Mouse (Mus musculus) embryonic facial prominence, embryonic 15.5 days (tissue): ENCODE results near the gene Myrfl. TPM values are rescaled to one million over a fixed set of nuclear protein-coding genes. Genes with fewer than 3 reads are reported as not detected.

Experiments used
- ATAC-seq: fragments of 200-750 bp; cut with Nextera tagmentation; 2 replicates; pipeline ENCODE4 v1.8.0; 2017; ENCODE audit warnings: low read depth, moderate TSS enrichment; ENCODE audit not compliant: insufficient number of reproducible peaks, low FRiP score, low TSS enrichment
- H3K27ac ChIP-seq: fragments of 300-500 bp; sonication (generic); replicated peaks from 2 replicates; pipeline ENCODE4 v1.5.1; 2015; ENCODE audit warnings: mild to moderate bottlenecking, inconsistent platforms
- H3K27me3 ChIP-seq: fragments of 300-500 bp; sonication (generic); 2 replicates; pipeline ENCODE4 v1.6.1; 2015; ENCODE audit warnings: inconsistent platforms
- H3K36me3 ChIP-seq: fragments of 300-500 bp; sonication (generic); 2 replicates; pipeline ENCODE4 v1.6.1; 2015; ENCODE audit warnings: mild to moderate bottlenecking, inconsistent platforms
- H3K4me1 ChIP-seq: fragments of 300-500 bp; sonication (generic); 2 replicates; pipeline ENCODE4 v1.6.1; 2015; ENCODE audit warnings: inconsistent platforms
- H3K4me2 ChIP-seq: fragments of 300-500 bp; sonication (generic); replicated peaks from 2 replicates; pipeline ENCODE4 v1.6.1; 2015; ENCODE audit warnings: mild to moderate bottlenecking, inconsistent platforms
- H3K4me3 ChIP-seq: fragments of 300-500 bp; sonication (generic); replicated peaks from 2 replicates; pipeline ENCODE4 v1.5.1; 2015; ENCODE audit warnings: mild to moderate bottlenecking, inconsistent platforms
- H3K9ac ChIP-seq: fragments of 300-500 bp; sonication (generic); 2 replicates; pipeline ENCODE4 v1.6.1; 2015; ENCODE audit warnings: inconsistent platforms
- H3K9me3 ChIP-seq: fragments of 300-500 bp; sonication (generic); replicated peaks from 2 replicates; pipeline ENCODE4 v1.6.1; 2016; ENCODE audit warnings: inconsistent platforms
- WGBS: fragments of 180-500 bp; shearing (Covaris S2); methylation state at CpG from one replicate; pipeline ENCODE4 v1.1.7; 2015; 5-methylcytosine and 5-hydroxymethylcytosine counted together
- polyA plus RNA-seq: library from polyadenylated mRNA; unstranded; fragments of >200 nt; fragmentation: Nextera tagmentation; extraction: Ambion mirVana; gene quantifications from 2 replicates; pipeline ENCODE4 v1.2.1, GENCODE M21; 2015

Myrfl gene
- 0.12 and 0.24 TPM in 2 replicates for polyA plus RNA-seq

GRCm38 (mm10) chr10:116896336-116897177 is at the start of gene Myrfl:
Gene Myrfl, minus strand, starts transcription at chr10:116896919.
- H3K4me2 ChIP-seq: no peak within 1 kb of the TSS
- 83% methylated on average over 17 of the region's 17 CpGs for WGBS
- no peaks in the 10 kb centered on the region for H3K27me3 ChIP-seq
- no peak within 1 kb of the TSS for H3K27ac ChIP-seq
- no peak for ATAC-seq
- H3K9me3 ChIP-seq: no peaks in the 10 kb centered on the region
- no peak within 1 kb of the TSS for H3K4me3 ChIP-seq
- no peaks in the 10 kb centered on the region for H3K36me3 ChIP-seq
- no peak within 1 kb of the TSS for H3K9ac ChIP-seq
- H3K4me1 ChIP-seq: peaks cover 8% of the 10 kb centered on the region; the same call in 1 of the 2 replicates

DNA sequence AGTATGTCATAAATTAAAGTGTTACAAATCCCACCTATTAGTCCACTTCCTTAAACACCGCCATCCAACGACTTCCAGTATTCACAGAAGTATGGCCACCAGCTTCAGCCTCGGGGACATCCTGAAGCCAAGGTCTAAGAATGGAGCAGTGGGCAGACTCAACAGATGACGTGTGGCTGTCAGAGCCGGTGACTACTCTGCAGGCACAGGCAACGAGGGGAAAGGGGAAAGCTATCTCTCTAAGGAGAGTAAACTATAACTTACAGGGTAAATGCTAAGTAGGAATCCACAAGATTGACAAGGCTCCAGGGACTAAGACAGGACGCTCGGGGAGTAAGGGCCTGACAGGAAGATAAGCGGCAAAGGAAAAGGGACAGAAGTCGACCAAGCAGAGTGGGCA is 48.2 kb upstream of the Myrfl start:
- H3K4me1 ChIP-seq: peaks cover 18% of the 10 kb centered on the region
- WGBS: 66% methylated on average over 10 of the region's 10 CpGs
- no peaks in the 10 kb centered on the region for H3K27me3 ChIP-seq
- no peak for ATAC-seq
- H3K9me3 ChIP-seq: no peaks in the 10 kb centered on the region
- H3K4me3 ChIP-seq: no peak overlapping the region
- H3K9ac ChIP-seq: no peak overlapping the region
- no peak overlapping the region for H3K4me2 ChIP-seq
- peaks cover 9% of the 10 kb centered on the region; the same call in 1 of the 2 replicates for H3K36me3 ChIP-seq
- H3K27ac ChIP-seq: no peak overlapping the region

DNA sequence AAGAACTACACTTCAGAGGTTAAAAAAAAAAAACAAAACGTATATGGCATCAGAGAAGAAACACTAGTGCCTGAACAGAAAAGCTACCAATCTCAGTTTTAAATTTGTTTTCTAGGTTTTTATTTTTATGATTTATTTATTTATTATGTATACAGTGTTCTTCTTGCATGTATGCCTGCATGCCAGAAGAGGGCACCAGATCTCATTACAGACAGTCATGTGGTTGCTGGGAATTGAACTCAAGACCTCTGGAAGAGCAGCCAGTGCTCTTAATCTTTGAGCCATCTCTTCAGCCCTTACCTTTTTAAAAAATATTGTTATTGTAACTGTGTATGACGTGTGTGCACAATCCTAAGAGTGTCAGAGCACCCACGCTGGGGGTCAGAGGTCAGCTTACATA is 47.4 kb upstream of the Myrfl start:
- Histone ChIP-seq H3K36me3 (peaks cover 11% of the 10 kb centered on the region), H3K4me3 (no peak overlapping the region), H3K4me1 (peaks cover 15% of the 10 kb centered on the region), H3K27ac (no peak overlapping the region), H3K9me3 (no peaks in the 10 kb centered on the region), H3K4me2 (no peak overlapping the region), H3K9ac (no peak overlapping the region), H3K27me3 (no peaks in the 10 kb centered on the region)
- 86% methylated on average over 3 of the region's 3 CpGs for WGBS
- no peak for ATAC-seq

DNA sequence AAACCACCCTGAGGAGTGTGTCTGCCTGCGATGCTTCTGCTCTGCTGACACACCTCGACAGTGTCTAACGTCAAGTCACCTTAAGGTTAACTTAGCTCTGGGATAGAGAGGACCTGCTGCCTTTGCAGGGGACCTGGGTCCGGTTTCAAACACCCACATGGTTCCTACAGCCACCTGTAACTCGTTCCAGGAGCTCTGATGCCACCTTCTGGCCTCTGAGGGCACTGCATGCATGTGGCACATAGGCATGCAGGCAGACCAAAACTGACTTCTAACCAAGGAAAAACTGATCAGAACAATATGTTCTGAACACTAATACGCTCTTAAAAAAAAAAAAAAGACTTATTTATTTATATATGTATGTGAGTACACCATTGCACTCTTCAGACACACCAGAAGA is 46.3 kb upstream of the Myrfl start:
- Histone ChIP-seq H3K27me3 (no peaks in the 10 kb centered on the region), H3K36me3 (peaks cover 22% of the 10 kb centered on the region), H3K27ac (no peak overlapping the region), H3K4me3 (no peak overlapping the region), H3K4me2 (no peak overlapping the region), H3K4me1 (peaks cover 4% of the 10 kb centered on the region), H3K9me3 (no peaks in the 10 kb centered on the region), H3K9ac (no peak overlapping the region)
- ATAC-seq: no peak
- 85% methylated on average over 6 of the region's 6 CpGs for WGBS

- no peaks in the 10 kb centered on the region for H3K4me1 ChIP-seq
- 77% methylated on average over 12 of the region's 12 CpGs for WGBS
- peaks cover 45% of the 10 kb centered on the region for H3K36me3 ChIP-seq
- H3K27me3 ChIP-seq: no peaks in the 10 kb centered on the region
- no peak overlapping the region for H3K4me3 ChIP-seq
- H3K27ac ChIP-seq: no peak overlapping the region
- no peak overlapping the region for H3K9ac ChIP-seq
- ATAC-seq: no peak
- H3K4me2 ChIP-seq: no peak overlapping the region
- H3K9me3 ChIP-seq: no peaks in the 10 kb centered on the region
Observed at GRCm38 (mm10) chr10:116935028-116935427, 38.3 kb upstream of the Myrfl start.

GRCm38 (mm10) chr10:116933794-116934193 is 37.1 kb upstream of the Myrfl start:
- WGBS: 86% methylated on average over 7 of the region's 7 CpGs
- Histone ChIP-seq H3K4me3 (no peak overlapping the region), H3K27ac (no peak overlapping the region), H3K9ac (no peak overlapping the region), H3K4me1 (no peaks in the 10 kb centered on the region), H3K27me3 (no peaks in the 10 kb centered on the region), H3K9me3 (no peaks in the 10 kb centered on the region), H3K36me3 (peaks cover 41% of the 10 kb centered on the region), H3K4me2 (no peak overlapping the region)
- ATAC-seq: no peak

GRCm38 (mm10) chr10:116932418-116932817 is 35.7 kb upstream of the Myrfl start:
- peaks cover 27% of the 10 kb centered on the region for H3K36me3 ChIP-seq

GRCm38 (mm10) chr10:116931497-116932179 is 34.9 kb upstream of the Myrfl start:
- WGBS: 87% methylated on average over 15 of the region's 15 CpGs
- Histone ChIP-seq H3K36me3 (peaks cover 19% of the 10 kb centered on the region), H3K9ac (no peak overlapping the region), H3K4me2 (no peak overlapping the region), H3K9me3 (no peaks in the 10 kb centered on the region), H3K27me3 (no peaks in the 10 kb centered on the region), H3K27ac (no peak overlapping the region), H3K4me1 (no peaks in the 10 kb centered on the region), H3K4me3 (no peak overlapping the region)
- no peak for ATAC-seq

More at GRCm38 (mm10) chr10:116932418-116932817, 35.7 kb upstream of the Myrfl start:
- Histone ChIP-seq H3K4me1 (no peaks in the 10 kb centered on the region), H3K9ac (no peak overlapping the region), H3K27me3 (no peaks in the 10 kb centered on the region), H3K4me3 (no peak overlapping the region), H3K4me2 (no peak overlapping the region), H3K9me3 (no peaks in the 10 kb centered on the region), H3K27ac (no peak overlapping the region)
- 88% methylated on average over 13 of the region's 13 CpGs for WGBS
- ATAC-seq: no peak

DNA sequence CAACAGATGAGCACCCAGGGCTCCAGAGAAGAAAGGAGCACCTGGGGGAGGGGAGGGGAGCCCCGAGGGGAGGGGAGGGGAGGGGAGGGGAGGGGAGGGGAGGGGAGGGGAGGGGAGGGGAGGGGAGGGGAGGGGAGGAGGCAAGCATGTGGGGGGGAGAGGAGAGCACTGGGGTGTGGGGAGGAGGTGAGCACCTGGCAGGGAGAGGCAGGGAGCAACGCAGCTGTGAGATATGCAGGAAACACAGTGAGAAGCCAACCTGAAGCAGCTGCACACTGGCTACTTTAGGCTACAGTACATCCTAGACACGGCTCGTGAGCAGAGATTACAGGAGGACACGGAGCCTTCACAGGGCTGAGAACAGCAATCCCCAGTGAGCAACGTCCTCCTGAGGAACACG is 34.2 kb upstream of the Myrfl start:
- no peaks in the 10 kb centered on the region for H3K27me3 ChIP-seq

DNA sequence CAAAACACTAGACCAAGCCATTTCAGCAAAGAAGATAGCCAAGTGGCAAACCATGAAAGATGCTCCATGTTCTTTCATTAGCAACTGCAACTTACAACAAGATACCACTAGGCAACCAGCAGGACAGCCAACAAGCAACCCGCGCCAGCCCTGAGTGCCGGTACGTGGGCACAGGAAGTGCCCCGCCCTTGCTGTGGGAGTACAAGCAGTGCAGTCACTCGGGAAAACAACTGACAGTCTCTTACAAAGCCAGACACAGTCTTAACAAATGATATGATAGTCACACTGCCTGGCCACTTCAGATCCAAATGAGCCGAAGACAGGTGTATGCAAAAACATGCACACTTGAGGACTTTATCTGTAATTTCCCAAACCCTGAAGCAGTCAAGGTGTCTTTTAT is 33.8 kb upstream of the Myrfl start:
- H3K36me3 ChIP-seq: peaks cover 10% of the 10 kb centered on the region; the same call in 1 of the 2 replicates
- WGBS: 71% methylated on average over 7 of the region's 7 CpGs

More for the DNA sequence above, 34.2 kb upstream of the Myrfl start:
- WGBS: 74% methylated on average over 6 of the region's 7 CpGs
- no peak overlapping the region for H3K4me2 ChIP-seq
- H3K4me3 ChIP-seq: no peak overlapping the region
- H3K9ac ChIP-seq: no peak overlapping the region
- H3K9me3 ChIP-seq: no peaks in the 10 kb centered on the region
- no peak for ATAC-seq
- peaks cover 13% of the 10 kb centered on the region; the same call in 1 of the 2 replicates for H3K36me3 ChIP-seq
- H3K4me1 ChIP-seq: no peaks in the 10 kb centered on the region
- no peak overlapping the region for H3K27ac ChIP-seq

GRCm38 (mm10) chr10:116928826-116929225 is 32.1 kb upstream of the Myrfl start:
- 95% methylated on average over 3 of the region's 3 CpGs for WGBS
- peaks cover 12% of the 10 kb centered on the region; the same call in 1 of the 2 replicates for H3K36me3 ChIP-seq
- ATAC-seq: no peak

More for the DNA sequence above, 33.8 kb upstream of the Myrfl start:
- Histone ChIP-seq H3K9ac (no peak overlapping the region), H3K4me2 (no peak overlapping the region), H3K27me3 (no peaks in the 10 kb centered on the region), H3K27ac (no peak overlapping the region), H3K4me3 (no peak overlapping the region), H3K4me1 (no peaks in the 10 kb centered on the region), H3K9me3 (no peaks in the 10 kb centered on the region)
- ATAC-seq: no peak

More at GRCm38 (mm10) chr10:116928826-116929225, 32.1 kb upstream of the Myrfl start:
- Histone ChIP-seq H3K4me3 (no peak overlapping the region), H3K27me3 (no peaks in the 10 kb centered on the region), H3K4me1 (no peaks in the 10 kb centered on the region), H3K9ac (no peak overlapping the region), H3K4me2 (no peak overlapping the region), H3K27ac (no peak overlapping the region), H3K9me3 (no peaks in the 10 kb centered on the region)
